Mouse (Mus musculus) bone marrow, adult 2 months (tissue): ENCODE measurements around the gene Dnah7a.
"Not testable (repeated sequence)": the region's sequence is repeated elsewhere in the genome, so short reads cannot be mapped to it uniquely, and the experiment has no call there.

Experiments
- CTCF ChIP-seq: fragments of 200-500 bp; IDR thresholded peaks from 2 replicates; pipeline ENCODE4 v1.5.1; 2011; ENCODE audit warnings: low read length, control low read depth; ENCODE audit not compliant: control insufficient read depth, insufficient read depth
- POLR2A ChIP-seq: fragments of 200-500 bp; IDR thresholded peaks from 2 replicates; pipeline ENCODE4 v1.6.1; 2011; ENCODE audit warnings: low read depth, mild to moderate bottlenecking, control low read depth, low read length, borderline replicate concordance; ENCODE audit not compliant: control insufficient read depth

DNA sequence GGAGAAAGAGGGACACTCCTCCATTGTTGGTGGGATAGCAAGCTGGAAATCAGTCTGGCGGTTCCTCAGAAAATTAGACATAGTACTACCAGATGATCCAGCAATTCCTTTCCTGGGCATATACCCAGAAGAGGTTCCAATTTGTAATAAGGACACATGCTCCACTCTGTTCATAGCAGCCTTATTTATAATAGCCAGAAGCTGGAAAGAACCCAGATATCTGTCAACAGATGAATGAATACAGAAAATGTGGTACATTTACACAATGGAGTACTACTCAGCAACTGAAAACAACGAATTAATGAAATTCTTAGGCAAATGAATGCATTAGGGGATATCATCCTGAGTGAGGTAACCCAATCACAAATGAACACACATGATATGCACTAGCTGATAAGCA, 46.9 kb upstream of the Dnah7a start:
- TF ChIP-seq POLR2A, CTCF: not testable (repeated sequence)
